Comparison of ENCODE assay signal across 9 mouse cellular contexts in the genomic region with DNA sequence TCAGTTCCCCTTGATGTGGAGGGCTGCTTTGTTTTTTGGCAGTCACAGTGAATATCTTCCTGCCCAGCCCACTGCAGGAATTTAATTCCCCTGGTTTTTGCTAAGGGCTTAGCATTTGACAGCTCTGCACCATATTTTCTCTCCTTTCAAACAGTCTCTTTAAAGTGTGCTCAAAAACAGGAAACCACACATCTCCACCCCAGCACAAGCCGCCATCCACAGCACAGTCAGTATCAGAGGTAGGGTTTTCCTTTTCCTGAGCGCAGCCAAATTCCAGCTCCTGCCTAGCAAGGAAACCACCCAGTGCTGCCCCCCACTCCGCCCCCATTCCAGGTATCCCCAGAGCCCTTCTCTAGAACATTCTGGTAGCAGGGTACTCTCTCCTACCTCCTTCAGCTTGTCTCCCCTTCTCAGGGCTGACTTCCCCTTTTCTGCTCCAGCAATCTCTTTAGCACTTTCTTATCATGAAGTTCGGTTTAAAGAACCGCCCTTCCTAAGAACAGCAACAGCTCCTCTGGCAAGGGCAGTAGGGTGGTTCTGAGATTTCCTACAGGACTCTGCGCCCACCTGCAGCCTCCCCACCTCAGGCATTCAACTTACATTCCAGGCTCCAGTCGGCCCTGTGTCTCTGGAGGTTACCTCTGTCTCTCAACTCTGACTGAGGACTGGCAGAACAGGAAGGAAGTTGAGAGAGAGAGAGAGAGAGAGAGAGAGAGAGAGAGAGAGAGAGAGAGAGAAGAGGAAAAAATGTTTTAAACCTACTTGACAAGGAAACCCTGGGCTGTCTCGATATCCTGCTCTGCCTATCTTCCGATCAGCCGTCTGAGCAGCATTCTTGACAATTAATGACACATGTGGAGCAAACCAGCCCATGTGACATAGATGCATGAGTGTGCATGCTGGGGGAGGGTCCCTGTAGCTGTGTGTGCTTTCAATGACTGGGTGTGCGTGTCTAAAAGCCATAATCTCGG. TPM values are rescaled to one million over a fixed set of nuclear protein-coding genes. Genes with fewer than 3 reads are reported as not detected.
DNase-seq lines count a peak whose midpoint lies in the region; ATAC-seq and TF ChIP-seq lines count a peak whose summit lies in the region.
"Had no signal": no experiment of that assay in that cellular context is flagged by ENCODE, and none has a peak within 500 bp of the region (broad histone marks: within the 10 kb centered on the region; RNA-seq: fewer than 3 reads in every experiment).

A gene (minus strand): TSS at position 849 of the 971 bp plus-strand sequence.

- no peaks in the 10 kb centered on the region for H3K36me3 ChIP-seq in liver, adult 2 months (ENCODE audit: control insufficient read depth, insufficient read depth, low read length)
- H3K36me3 ChIP-seq in neural tube, embryonic 13.5 days: no peaks in the 10 kb centered on the region

- TF ChIP-seq CTCF in lung, adult 2 months (IDR thresholded peaks at IDR 0.05; ENCODE audit: insufficient read depth, low read length): no peak
- TF ChIP-seq CTCF in liver, adult 2 months (IDR thresholded peaks at IDR 0.05; ENCODE audit: low read depth, low read length): no peak

- peaks cover 2% of the 10 kb centered on the region; the same call in 1 of the 2 replicates for H3K4me1 ChIP-seq in lung, adult 2 months (ENCODE audit: control insufficient read depth, insufficient read depth, low read length)
- no peaks in the 10 kb centered on the region for H3K4me1 ChIP-seq in liver, adult 2 months (ENCODE audit: control insufficient read depth, insufficient read depth, low read length)
- 0 out of 2 replicates have a peak, but pooled peaks cover 5% of the 10 kb centered on the region for H3K4me1 ChIP-seq in neural tube, embryonic 13.5 days (replicated peaks)

- H3K4me2 ChIP-seq in neural tube, embryonic 13.5 days: peak within 1 kb of the TSS; percentile 9; the same call in 1 of the 2 replicates

- peak within 1 kb of the TSS; percentile 72 for H3K9ac ChIP-seq in liver, adult 2 months (ENCODE audit: low read depth, low read length)
- H3K9ac ChIP-seq in neural tube, embryonic 13.5 days: no peak within 1 kb of the TSS

- no peaks in the 10 kb centered on the region for H3K9me3 ChIP-seq in neural tube, embryonic 13.5 days

- peak within 1 kb of the TSS; percentile 85 for H3K27ac ChIP-seq in liver, adult 2 months (replicated peaks; ENCODE audit: insufficient read depth, low read depth, low read length)
- H3K27ac ChIP-seq in neural tube, embryonic 13.5 days (replicated peaks): peak within 1 kb of the TSS; percentile 24

- peak within 1 kb of the TSS; percentile 61 for H3K4me3 ChIP-seq in lung, adult 2 months (replicated peaks; ENCODE audit: extremely low read depth, low read depth, low read length)
- H3K4me3 ChIP-seq in liver, adult 2 months (ENCODE audit: insufficient read depth, low read depth, low read length): peak within 1 kb of the TSS; percentile 32
- H3K4me3 ChIP-seq in neural tube, embryonic 13.5 days: no peak within 1 kb of the TSS
- H3K4me3 ChIP-seq: erythroblast, embryonic 14.5 days had no signal

- peak; percentile 28 for DNase-seq in lung, adult 2 months
- DNase-seq in lung, postnatal 14 days: no peak
- peak; percentile 43 for DNase-seq in adrenal gland, postnatal 14 days
- DNase-seq in gastrocnemius, postnatal 4 days (ENCODE audit: low spot score in 2 of 2): no peak
- DNase-seq in liver, adult 2 months (ENCODE audit: extremely low read depth, low read depth, low spot score): no peak
- DNase-seq in ovary, postnatal 10 days (ENCODE audit: low spot score): no peak

- no peaks in the 10 kb centered on the region for H3K27me3 ChIP-seq in liver, adult 2 months (ENCODE audit: control insufficient read depth, insufficient read depth, low read length)
- no peaks in the 10 kb centered on the region for H3K27me3 ChIP-seq in neural tube, embryonic 13.5 days

- WGBS in lung, adult 2 months: 17% methylated on average over 12 of the region's 12 CpGs
- 51% methylated on average over 12 of the region's 12 CpGs for WGBS in liver, adult 2 months
- 54% methylated on average over 12 of the region's 12 CpGs for WGBS in neural tube, embryonic 13.5 days

- no peaks in the 10 kb centered on the region for H3K79me2 ChIP-seq in liver, adult 2 months (ENCODE audit: control insufficient read depth, insufficient read depth, low read length)

- peak; percentile 71 for ATAC-seq in inflammation-experienced regulatory T-cells, adult 6 months
- no peak for ATAC-seq in neural tube, embryonic 13.5 days (ENCODE audit: low read depth)

- 0 out of 2 replicates have a peak, but pooled peaks have one; percentile 9 for TF ChIP-seq POLR2A in lung, adult 2 months (IDR thresholded peaks at IDR 0.05; ENCODE audit: borderline replicate concordance, extremely low read depth, low read depth, low read length)
- no peak for TF ChIP-seq POLR2A in liver, adult 2 months (IDR thresholded peaks at IDR 0.05; ENCODE audit: extremely low read depth, insufficient read depth, low read length)

RNA-seq across cellular contexts. Expression of the gene that starts here (rescaled TPM):
- 55.5 and 82.9 TPM in 2 replicates for polyA plus RNA-seq in lung, adult 2 months (2012; rRNA removed)
- 24.4 and 62.7 TPM in 2 replicates for total RNA-seq in adrenal gland, postnatal 14 days (2021)
- 10 to 100 TPM; 28.4 to 31.1 TPM for total RNA-seq in gastrocnemius, postnatal 4 days (2021)
- 1,000 to 10,000 TPM; 2,255 to 2,929 (median 2,357) TPM for polyA plus RNA-seq in inflammation-experienced regulatory T-cells, adult 6 months (2017; shearing (Covaris generic))
- total RNA-seq in liver, adult 2 months (2014; rRNA removed): 5.3 and 7.7 TPM in 2 replicates
- polyA plus RNA-seq in liver, adult 2 months (2012; rRNA removed): 10.3 and 11.9 TPM in 2 replicates
- 16.6 and 19.8 TPM in 2 replicates for polyA plus RNA-seq in neural tube, embryonic 13.5 days (2015; fragmentation: Nextera tagmentation; extraction: Ambion mirVana)

Comparison
In these comparisons a context has a peak if more than half of its experiments do, and no peak if none do; other contexts are left out.
1. RNA of the gene that starts here (polyA plus RNA-seq): 2,255 to 2,929 TPM in inflammation-experienced regulatory T-cells, adult 6 months; 55.5 to 82.9 TPM in lung, adult 2 months, 16.6 to 19.8 TPM in neural tube, embryonic 13.5 days and 10.3 to 11.9 TPM in liver, adult 2 months; every median in the first group is over 10 times any median in the second.
2. DNase-seq: peak in lung, adult 2 months (single experiment) and adrenal gland, postnatal 14 days (single experiment); none in lung, postnatal 14 days (single experiment), gastrocnemius, postnatal 4 days (0 of 2), liver, adult 2 months (single experiment) and ovary, postnatal 10 days (single experiment).